Mouse (Mus musculus): ENCODE data around the gene Alpl. TPM values are rescaled to one million over a fixed set of nuclear protein-coding genes. Genes with fewer than 3 reads are reported as not detected.

Gene Alpl
- total RNA-seq, 1 experiment from 2014 or later, result 1.2 TPM

DNA sequence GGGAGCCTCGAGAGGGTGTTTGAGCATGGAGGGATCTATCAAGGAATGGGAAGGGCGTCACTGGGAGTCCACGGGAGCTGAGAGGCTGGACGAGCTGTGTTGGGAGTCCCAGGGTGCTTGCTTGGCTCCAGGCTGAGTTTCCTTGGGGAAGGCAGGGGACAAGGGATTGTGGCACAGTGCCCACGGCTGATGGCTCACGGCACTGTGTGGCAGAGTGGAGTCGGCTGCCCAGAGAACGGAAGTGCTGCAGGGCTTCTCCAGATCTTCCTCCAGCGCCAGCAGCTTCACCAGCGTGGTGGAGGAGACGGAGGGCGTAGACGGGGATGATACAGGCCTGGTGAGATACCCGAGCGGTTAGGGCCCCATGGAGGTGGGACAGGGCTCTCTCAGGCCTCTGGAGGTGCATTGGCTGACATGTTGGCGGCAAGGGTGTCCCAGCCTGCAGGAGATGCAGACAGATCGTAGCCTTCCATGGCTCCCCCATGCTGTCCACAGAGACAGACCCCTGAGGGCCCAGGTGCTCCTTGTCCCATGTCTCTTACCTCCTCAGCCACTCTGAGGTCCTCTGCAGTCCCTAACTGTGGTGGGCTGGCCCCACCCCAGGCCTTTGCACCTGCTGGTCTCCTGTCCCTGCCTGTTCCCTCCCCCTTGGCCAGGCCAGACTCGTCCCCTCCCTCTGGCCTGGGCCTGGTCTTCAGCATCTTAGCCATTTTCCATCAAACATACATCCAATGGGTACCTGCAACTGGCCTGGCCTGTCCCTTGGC is 69.3 kb downstream of the Alpl start:
- ATAC-seq (ENCODE audit: extremely low read depth, insufficient number of reproducible peaks, low FRiP score, poor library complexity, severe bottlenecking), result no peak

DNA sequence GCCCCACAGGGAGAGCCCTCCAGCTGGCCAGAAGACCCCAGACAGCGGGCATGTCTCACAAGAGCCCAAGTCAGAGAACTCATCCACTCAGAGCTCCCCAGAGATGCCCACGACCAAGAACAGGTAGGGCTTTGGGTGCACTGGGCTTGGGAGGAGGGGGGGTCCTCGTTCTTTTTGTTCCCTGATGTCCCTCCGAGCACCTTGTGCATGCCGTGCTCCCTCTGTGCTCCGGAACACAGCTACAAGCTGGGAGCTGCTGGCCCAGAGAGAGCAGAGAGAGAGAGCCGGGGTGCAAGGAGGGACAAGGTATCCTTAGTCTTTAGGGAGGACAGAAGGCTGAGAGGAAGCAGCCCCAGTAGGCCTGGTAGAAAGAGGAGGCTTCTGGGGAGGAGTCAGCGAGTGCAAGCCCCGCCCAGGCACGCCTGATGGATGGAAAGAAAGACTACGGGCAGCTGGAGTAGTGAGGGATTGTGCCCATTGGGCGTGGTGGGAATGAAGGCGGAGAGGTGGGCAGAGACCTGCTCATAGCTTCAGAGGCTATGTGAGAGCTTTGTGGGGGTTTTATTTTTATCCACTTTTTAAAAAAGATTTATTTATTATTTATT is 70.5 kb downstream of the Alpl start:
- ATAC-seq (ENCODE audit: extremely low read depth, insufficient number of reproducible peaks, low FRiP score, poor library complexity, severe bottlenecking), result no peak

DNA sequence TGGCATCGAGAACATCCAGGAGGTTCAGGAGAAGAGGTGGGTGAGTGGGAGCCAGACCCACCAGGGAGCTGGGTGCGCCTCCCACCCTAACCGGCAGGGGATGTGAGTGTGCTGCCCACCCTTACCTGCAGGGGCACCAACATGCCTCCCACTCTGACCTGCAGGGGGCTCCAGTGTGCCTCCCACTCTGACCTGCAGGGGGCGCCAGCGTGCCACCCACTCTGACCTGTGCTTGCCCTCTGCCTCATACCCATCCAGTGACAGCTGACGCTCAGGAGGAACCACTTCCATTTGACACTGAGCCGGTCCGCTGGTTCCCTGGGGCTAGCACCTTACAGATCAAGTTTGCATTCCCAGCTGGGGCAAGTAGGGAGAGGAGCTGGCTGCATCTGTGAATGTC is 71.4 kb downstream of the Alpl start:
- peak; percentile 46 for ATAC-seq (ENCODE audit: extremely low read depth, insufficient number of reproducible peaks, low FRiP score, poor library complexity, severe bottlenecking)

DNA sequence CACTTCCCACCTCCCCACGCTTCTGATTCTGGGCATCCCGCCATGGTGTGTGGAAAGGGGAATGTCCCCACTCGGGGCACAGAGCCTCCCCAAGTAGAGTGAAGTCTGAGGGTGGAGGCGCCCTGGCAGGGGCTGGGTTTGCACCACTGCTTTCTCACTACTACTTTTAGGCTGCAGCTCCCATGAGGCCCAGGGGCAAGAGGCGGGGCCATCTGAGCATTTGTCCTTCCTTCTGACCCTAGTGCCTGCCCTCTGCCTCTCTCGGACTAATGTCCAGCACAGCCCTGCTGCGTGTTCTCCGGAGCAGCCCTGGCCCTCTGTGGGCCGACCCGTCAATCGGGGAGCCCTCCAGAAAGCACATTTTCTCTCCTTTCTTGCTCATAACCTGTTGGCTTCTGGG is 72.0 kb downstream of the Alpl start:
- no peak for ATAC-seq (ENCODE audit: extremely low read depth, insufficient number of reproducible peaks, low FRiP score, poor library complexity, severe bottlenecking)

DNA sequence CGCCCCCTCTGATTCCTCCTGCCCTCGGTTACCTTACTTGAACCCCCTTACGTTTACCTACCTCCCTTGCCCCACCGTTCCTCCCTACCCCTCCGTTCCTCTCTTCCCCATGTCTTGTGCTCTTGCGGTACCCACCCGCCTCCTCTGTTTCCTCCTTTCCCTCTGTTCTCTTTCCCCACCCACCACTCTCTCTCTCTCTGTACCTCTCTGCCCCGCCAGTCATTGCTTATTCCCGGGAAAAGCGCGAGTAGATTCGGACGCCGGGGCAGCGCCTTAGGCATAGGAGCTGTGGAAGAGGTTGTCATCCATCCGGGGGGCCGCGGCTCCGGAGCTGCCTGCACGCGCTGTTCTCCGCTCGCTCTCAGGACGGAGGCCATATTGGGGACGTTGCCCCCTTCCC is 72.7 kb downstream of the Alpl start:
- ATAC-seq (ENCODE audit: extremely low read depth, insufficient number of reproducible peaks, low FRiP score, poor library complexity, severe bottlenecking), result no peak

DNA sequence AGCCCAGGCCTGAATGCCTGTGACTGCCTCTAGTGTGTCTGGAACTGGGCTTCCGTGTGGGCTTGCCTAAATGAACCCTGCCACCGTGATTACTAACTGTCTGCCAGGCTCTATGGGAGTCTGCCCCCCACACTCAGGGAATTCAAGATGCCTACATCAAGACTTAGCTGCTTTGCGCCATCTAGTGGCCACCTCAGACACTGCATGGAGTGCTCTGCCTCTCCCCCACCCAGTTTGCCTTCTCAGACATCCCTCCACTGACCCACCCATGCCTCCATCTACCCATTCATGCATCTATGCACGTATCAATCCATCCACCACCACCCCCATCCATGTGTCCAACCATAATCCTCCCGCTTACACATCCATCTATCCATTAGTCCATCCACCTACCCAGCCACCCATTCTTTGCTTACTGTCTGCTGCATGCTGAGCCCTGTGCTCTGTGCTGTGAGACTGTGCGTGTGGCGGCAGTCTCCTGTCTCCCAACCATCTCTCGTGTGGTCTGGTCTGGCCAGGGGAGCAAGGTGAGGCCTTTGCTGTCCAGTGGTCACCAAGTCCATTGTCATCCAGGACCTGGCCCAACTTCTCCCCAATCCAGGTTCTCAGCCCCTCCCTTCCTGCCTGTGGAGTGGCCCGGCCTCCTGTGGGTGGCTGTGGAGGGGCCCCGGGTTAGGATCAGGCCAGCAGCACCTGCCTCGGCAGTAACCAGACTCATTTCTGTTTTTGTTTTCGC is 73.3 kb downstream of the Alpl start:
- peak; percentile 24; the same call in 1 of the 2 replicates for ATAC-seq (ENCODE audit: extremely low read depth, insufficient number of reproducible peaks, low FRiP score, poor library complexity, severe bottlenecking)

DNA sequence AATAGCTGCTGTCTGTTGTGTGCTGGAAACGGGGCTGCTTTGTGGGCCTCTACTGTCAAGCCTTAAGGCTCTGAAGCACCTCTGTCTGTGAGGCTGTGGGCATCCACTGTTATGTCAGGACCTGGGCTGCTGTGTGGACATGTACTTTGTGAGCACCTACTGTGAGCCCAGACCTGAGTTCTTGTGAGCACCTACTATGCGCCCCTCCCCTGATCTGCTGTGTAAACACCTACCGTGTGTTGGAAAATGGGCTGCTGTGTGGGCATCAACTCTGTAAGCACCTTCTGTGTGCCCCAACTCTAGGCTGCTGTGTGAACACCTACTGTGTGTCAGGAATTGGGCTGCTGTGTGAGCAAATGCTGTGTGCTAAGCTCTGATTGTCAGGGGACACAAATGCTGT is 74.0 kb downstream of the Alpl start:
- ATAC-seq (ENCODE audit: extremely low read depth, insufficient number of reproducible peaks, low FRiP score, poor library complexity, severe bottlenecking), result no peak

DNA sequence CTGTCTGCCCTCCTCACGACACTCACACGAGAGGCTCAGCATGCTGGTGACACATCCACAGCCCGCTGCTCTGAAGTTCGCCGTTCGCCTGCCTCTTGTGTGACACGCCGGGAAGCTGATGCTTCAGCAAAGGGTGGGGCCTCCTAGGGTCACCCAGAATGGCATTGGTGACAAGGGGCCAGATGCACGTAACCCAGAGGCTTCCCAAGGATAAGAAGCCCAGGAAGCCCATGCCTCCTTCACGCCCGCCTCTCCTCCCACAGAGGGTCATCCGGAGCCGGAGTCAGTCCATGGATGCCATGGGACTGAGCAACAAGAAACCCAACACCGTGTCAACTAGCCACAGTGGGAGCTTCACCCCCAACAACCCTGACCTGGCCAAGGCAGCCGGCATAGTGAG is 74.6 kb downstream of the Alpl start:
- no peak for ATAC-seq (ENCODE audit: extremely low read depth, insufficient number of reproducible peaks, low FRiP score, poor library complexity, severe bottlenecking)

DNA sequence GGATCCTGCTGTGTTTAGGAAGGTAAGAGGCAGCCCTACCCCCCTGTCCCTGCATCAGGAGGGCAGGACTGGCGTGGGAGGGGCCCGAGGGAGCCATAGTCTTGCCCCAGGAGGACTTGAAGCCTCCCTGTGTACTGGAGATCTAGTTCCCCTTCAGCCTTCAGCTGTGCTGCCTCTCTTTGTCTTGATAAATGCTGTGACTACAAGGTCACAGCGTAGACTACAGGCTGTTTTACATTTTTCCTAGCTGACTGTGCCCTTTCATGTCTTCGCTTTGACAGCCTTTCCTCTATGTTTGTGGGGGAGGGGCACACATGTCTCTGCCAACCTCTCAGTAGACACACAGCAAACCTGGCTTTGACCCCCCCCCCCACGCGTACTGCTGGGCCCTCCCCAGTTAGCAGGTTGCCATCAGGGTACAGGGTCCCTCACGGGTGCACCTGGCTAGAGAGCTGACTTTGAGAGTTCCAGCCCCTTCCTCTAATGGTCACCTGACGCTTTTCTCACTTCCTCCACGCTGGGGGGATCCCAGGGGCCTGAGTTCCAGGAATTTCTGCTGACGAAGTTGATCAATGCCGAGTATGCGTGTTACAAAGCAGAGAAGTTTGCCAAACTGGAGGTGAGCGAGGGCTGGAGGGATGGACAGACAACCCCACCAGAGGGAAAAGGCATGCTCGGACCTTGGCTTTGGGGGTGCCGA is 76.7 kb downstream of the Alpl start:
- ATAC-seq (ENCODE audit: extremely low read depth, insufficient number of reproducible peaks, low FRiP score, poor library complexity, severe bottlenecking), result no peak

DNA sequence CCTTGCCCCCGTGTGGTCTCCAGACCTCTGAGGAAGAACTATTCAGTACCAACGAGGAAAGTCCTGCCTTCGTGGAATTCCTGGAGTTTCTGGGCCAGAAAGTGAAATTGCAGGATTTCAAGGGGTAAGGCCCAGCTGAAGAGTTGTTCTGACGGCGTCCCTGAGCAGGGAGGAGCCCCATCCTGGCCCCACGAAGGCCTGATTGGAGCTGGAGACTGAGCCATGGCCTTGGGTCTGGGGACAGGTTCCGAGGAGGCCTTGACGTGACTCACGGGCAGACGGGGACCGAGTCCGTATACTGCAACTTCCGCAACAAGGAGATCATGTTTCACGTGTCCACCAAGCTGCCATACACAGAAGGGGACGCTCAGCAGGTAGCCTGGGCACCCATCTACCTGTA is 78.5 kb downstream of the Alpl start:
- no peak for ATAC-seq (ENCODE audit: extremely low read depth, insufficient number of reproducible peaks, low FRiP score, poor library complexity, severe bottlenecking)

DNA sequence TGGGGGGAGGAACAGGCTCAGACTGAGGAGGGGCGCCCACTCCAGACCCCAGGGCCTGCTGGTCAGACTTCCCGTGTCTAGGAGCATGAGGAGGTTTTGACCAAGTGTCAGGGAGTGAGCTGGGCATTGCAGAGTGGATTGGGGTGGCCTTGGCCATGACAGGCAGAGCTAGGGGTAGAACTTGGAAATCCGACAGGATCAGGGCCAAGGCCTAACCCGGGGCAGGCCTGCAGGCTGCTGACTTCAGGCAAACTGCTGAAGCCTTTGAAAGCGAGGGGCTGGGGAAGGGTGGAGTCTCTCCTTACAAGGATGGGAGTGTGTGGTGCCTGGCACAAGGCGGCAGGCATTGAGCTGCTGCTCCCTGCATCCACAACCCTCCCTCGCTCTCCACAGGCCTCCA is 79.2 kb downstream of the Alpl start:
- no peak for ATAC-seq (ENCODE audit: extremely low read depth, insufficient number of reproducible peaks, low FRiP score, poor library complexity, severe bottlenecking)

DNA sequence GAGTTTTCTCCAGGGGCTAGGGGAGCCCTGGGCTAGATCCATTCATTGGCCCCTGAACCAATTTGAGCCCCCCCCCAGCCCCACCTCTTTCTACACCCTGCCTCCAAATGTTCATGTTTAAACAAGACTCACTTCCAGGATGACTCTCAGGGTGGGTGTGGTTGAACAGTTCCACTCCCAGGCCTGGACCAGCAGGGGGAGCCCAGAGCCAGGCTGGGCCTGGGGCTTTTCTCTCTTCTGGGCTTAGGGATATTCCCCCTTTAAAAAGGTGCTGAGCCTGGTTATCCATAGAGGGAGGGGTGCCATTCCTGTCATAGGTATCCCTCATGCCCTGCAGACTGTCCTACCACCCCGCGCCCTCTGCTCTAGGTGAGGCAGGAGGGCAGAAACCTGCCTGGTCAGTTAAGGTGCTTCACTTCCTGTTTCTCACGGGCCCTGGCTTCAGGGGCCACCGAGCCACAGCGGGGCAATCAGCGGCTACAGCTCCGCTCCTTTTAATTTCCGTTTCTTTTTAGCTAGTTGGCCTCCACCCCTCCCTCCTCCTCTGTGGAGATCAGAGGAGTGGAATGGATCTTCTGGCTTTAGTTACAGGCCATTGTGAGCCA is 82.1 kb downstream of the Alpl start:
- no peak; the same call in 1 of the 2 replicates for ATAC-seq (ENCODE audit: extremely low read depth, insufficient number of reproducible peaks, low FRiP score, poor library complexity, severe bottlenecking)

DNA sequence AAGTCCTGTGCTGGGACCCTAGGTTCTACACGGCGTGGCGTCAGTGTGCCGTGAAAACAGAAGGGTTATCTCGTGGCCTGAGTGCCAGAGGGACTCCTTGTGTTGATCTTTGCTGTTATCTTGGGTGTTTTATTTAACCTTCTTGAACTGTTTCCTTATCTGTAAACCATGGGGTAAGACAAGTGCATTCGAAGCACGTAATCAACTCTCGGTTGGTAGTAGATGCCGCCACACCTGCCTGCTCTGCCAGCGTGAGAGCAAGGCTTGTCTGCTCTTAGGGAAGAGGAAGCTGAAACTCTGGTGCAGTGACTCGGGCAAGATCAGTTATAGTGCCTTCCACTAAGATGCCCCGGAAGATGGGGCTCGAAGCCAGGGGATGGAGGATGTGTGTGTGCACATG is 83.2 kb downstream of the Alpl start:
- ATAC-seq (ENCODE audit: extremely low read depth, insufficient number of reproducible peaks, low FRiP score, poor library complexity, severe bottlenecking), result no peak

DNA sequence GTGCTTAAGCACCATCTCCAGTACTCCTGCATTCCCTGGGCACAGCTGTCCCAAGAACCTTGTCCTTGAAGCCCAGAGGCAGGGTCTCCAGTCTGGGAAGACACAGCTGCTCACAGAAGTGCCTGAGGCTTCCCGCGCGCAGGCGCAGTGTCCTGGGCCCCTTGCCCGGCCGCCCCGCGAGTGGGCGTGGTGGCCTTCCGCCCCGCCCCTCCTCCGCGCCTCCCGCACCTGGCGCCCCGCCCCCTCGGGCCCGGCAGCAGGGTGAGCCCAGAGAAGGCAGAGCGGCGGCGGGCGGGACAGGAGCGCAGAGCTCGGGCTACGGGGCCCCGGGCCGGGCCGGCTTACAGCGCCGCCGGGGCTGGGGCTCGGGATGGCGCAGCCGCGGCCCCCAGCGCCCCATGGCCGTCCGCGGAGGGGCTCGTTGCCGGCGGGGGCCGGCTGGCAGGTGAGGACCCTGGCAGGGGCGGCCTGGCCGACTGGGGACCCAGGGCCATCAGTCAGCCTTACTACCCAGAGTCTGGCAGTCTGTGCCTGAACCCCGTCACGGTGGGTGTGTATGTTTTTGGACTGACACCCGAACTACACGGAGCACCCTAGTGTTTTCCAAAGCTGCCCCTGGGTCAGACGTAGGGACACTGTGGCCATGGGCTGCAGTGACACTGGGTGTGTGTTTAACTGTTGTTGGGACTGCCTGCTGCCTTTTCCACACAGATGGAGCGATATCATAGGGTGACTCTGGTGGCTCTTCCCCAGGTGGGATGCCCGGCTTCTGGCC is 88.8 kb downstream of the Alpl start:
- no peak for ATAC-seq (ENCODE audit: extremely low read depth, insufficient number of reproducible peaks, low FRiP score, poor library complexity, severe bottlenecking)

DNA sequence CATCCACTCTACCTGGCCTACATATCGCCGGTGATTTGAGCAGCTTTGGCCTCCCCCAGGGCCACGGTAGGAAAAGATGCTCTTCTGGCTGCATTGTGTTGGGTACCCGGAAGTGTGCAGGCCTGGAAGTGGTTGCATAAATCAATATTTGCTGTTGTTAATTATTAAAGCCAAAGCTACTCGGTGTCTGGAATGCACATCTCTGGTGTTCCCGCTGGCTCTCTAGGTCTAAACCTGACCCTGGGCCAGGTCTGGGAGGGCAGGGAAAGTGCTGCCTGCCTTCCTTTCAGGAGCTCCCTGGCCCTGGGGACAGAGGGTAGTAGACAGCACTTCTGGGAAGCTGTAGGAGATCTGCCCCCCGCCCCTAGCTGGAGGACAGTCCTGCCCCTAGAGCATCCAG is 89.7 kb downstream of the Alpl start:
- ATAC-seq (ENCODE audit: extremely low read depth, insufficient number of reproducible peaks, low FRiP score, poor library complexity, severe bottlenecking), result no peak

DNA sequence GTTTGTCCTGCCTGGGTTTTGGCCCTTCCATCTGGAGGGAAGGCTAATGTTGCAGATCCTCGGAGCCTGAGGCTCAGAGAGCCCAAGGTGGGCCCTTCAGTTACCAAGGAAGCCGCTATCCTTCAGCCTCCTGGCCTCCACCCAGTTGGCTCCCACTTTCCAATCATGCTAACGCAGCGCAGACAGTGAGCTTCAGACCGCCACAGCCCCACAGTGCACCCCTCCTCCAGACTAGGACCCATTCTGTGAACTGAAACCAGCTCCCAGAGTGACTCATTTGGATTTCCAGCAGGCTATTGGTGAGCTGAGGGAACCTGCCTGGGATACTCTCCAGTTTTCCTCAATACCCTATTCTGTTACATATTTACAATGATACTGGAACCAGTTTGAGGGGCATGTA is 90.8 kb downstream of the Alpl start:
- ATAC-seq (ENCODE audit: extremely low read depth, insufficient number of reproducible peaks, low FRiP score, poor library complexity, severe bottlenecking), result no peak

DNA sequence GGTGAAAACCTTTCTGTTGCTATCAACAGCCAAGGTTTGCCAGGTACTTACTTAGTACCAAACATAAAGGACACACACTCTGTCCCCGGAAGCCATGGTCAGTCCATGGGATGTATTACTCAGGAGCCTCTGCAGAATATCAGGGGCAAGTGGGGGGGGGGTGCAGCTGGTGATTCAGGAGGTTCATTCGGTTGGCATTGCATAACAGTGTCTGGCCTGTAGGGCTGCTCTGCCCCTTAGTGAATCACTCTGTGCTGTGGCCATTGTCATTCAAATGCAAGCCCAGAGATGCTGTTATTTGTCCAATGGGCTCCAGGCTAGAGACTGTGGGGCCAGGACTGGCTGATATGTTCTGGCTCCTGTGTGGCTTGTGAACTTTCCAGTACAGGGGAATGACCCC is 91.6 kb downstream of the Alpl start:
- no peak for ATAC-seq (ENCODE audit: extremely low read depth, insufficient number of reproducible peaks, low FRiP score, poor library complexity, severe bottlenecking)

DNA sequence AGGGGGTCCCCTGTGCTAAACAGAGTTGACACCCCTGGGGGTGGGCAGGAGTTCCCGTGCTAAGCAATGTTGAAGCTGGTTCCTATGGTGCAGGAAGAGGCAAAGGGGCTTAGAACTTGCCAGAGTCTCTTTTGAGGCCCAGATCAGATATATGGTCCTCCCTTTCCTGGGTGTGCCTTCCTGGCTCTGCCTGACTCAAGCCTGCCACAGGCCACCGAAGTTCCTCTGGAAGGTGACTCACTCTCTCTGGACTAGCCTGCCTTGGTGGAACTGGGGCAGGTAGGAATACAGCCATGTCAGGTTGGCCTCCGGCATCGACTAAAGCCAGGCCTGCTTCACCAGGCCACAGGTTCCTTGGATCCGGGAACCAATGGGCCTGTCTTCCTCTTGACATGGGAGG is 93.1 kb downstream of the Alpl start:
- ATAC-seq (ENCODE audit: extremely low read depth, insufficient number of reproducible peaks, low FRiP score, poor library complexity, severe bottlenecking), result no peak

DNA sequence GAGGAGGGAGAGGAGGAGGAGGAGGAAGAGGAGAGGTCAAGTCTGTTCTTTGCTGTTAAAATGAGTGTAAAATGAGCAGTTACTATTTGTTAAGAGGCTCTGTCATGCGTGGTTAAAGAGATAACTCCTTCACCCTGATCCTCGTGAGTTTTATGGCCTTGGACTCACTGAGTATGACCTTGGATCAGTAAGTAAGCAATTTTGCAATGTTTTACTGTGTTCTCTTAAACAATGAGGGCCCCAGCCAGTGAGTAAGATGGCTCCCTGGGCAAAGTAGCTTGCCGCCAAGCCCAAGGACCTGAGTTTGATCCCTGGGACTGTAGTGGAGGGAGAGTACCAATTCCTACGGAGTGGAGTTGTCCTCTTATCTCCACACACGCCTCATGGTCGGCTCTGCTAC is 95.2 kb downstream of the Alpl start:
- ATAC-seq (ENCODE audit: extremely low read depth, insufficient number of reproducible peaks, low FRiP score, poor library complexity, severe bottlenecking), result no peak

Measured in neutrophil, adult 5-6 weeks (primary cell).